Mouse (Mus musculus) neural tube, embryonic 13.5 days (tissue): ENCODE results near the gene Mrgprb4. TPM values are rescaled to one million over a fixed set of nuclear protein-coding genes. Genes with fewer than 3 reads are reported as not detected.

Experiments
- ATAC-seq: fragments of 200-750 bp; cut with Nextera tagmentation; 2 replicates; pipeline ENCODE4 v1.8.0; 2017; ENCODE audit warnings: low read depth, mild to moderate bottlenecking, moderate TSS enrichment, moderate library complexity
- H3K27ac ChIP-seq: fragments of 300-500 bp; sonication (generic); replicated peaks from 2 replicates; pipeline ENCODE4 v1.5.1; 2015; ENCODE audit warnings: moderate library complexity, mild to moderate bottlenecking, inconsistent platforms
- H3K27me3 ChIP-seq: fragments of 300-500 bp; sonication (generic); 2 replicates; pipeline ENCODE4 v1.6.1; 2015; ENCODE audit warnings: mild to moderate bottlenecking, inconsistent platforms
- H3K36me3 ChIP-seq: fragments of 300-500 bp; sonication (generic); 2 replicates; pipeline ENCODE4 v1.6.1; 2015; ENCODE audit warnings: mild to moderate bottlenecking, inconsistent platforms
- H3K4me1 ChIP-seq: fragments of 300-500 bp; sonication (generic); replicated peaks from 2 replicates; pipeline ENCODE4 v1.6.1; 2015; ENCODE audit warnings: inconsistent platforms
- H3K4me2 ChIP-seq: fragments of 300-500 bp; sonication (generic); 2 replicates; pipeline ENCODE4 v1.6.1; 2015; ENCODE audit warnings: inconsistent platforms, mild to moderate bottlenecking, moderate library complexity
- H3K4me3 ChIP-seq: fragments of 300-500 bp; sonication (generic); 2 replicates; pipeline ENCODE4 v1.5.1; 2015; ENCODE audit warnings: mild to moderate bottlenecking, inconsistent platforms
- H3K9ac ChIP-seq: fragments of 300-500 bp; sonication (generic); 2 replicates; pipeline ENCODE4 v1.6.1; 2015; ENCODE audit warnings: moderate library complexity, mild to moderate bottlenecking, inconsistent platforms
- H3K9me3 ChIP-seq: fragments of 300-500 bp; sonication (generic); 2 replicates; pipeline ENCODE4 v1.6.1; 2016; ENCODE audit warnings: inconsistent platforms
- WGBS: fragments of 180-500 bp; shearing (Covaris S2); methylation state at CpG from one replicate; pipeline ENCODE4 v1.1.7; 2015; 5-methylcytosine and 5-hydroxymethylcytosine counted together
- polyA plus RNA-seq: library from polyadenylated mRNA; unstranded; fragments of >200 nt; fragmentation: Nextera tagmentation; extraction: Ambion mirVana; gene quantifications from 2 replicates; pipeline ENCODE4 v1.2.1, GENCODE M21; 2015

Mrgprb4 gene
- not detected in 2 replicates for polyA plus RNA-seq

- no peak for ATAC-seq
- 0 out of 2 replicates have a peak, but pooled peaks cover 21% of the 10 kb centered on the region for H3K9me3 ChIP-seq
- WGBS = 88% methylated on average over 3 of the region's 3 CpGs
- H3K4me1 ChIP-seq = no peaks in the 10 kb centered on the region
- H3K4me2 ChIP-seq = no peak within 1 kb of the TSS
- no peak within 1 kb of the TSS for H3K4me3 ChIP-seq
- H3K9ac ChIP-seq = no peak within 1 kb of the TSS
- no peaks in the 10 kb centered on the region for H3K27me3 ChIP-seq
- no peaks in the 10 kb centered on the region for H3K36me3 ChIP-seq
- no peak within 1 kb of the TSS for H3K27ac ChIP-seq
These were observed at the start of gene Mrgprb4 for GRCm38 (mm10) chr7:48199188-48199587. Mrgprb4 (minus strand) TSS chr7:48199288.

- no peak overlapping the region for H3K9ac ChIP-seq
- H3K4me3 ChIP-seq = no peak overlapping the region
- H3K9me3 ChIP-seq = peaks cover 12% of the 10 kb centered on the region
- H3K4me2 ChIP-seq = no peak overlapping the region
- no peaks in the 10 kb centered on the region for H3K4me1 ChIP-seq
- no peaks in the 10 kb centered on the region for H3K36me3 ChIP-seq
- H3K27me3 ChIP-seq = no peaks in the 10 kb centered on the region
- no peak overlapping the region for H3K27ac ChIP-seq
- ATAC-seq = no peak
These were observed 27.0 kb upstream of the Mrgprb4 start for GRCm38 (mm10) chr7:48226114-48226513.

- no peaks in the 10 kb centered on the region for H3K4me1 ChIP-seq
These were observed 26.0 kb upstream of the Mrgprb4 start for GRCm38 (mm10) chr7:48225065-48225464.

GRCm38 (mm10) chr7:48168919-48169318 lies 30.2 kb downstream of the Mrgprb4 start, which contains the start of gene Mrgprb5:
Mrgprb5 (minus strand) TSS chr7:48169019.
- Histone ChIP-seq H3K4me2 (no peak within 1 kb of the TSS), H3K4me3 (no peak within 1 kb of the TSS), H3K27me3 (no peaks in the 10 kb centered on the region), H3K4me1 (no peaks in the 10 kb centered on the region), H3K9ac (no peak within 1 kb of the TSS), H3K9me3 (no peaks in the 10 kb centered on the region), H3K27ac (no peak within 1 kb of the TSS), H3K36me3 (no peaks in the 10 kb centered on the region)
- ATAC-seq = no peak
- 78% methylated on average over 2 of the region's 2 CpGs for WGBS

More at GRCm38 (mm10) chr7:48225065-48225464, 26.0 kb upstream of the Mrgprb4 start:
- ATAC-seq = no peak
- Histone ChIP-seq H3K9ac (no peak overlapping the region), H3K4me2 (no peak overlapping the region), H3K27me3 (no peaks in the 10 kb centered on the region), H3K9me3 (peaks cover 6% of the 10 kb centered on the region; the same call in 1 of the 2 replicates), H3K4me3 (no peak overlapping the region), H3K27ac (no peak overlapping the region), H3K36me3 (no peaks in the 10 kb centered on the region)
- WGBS = 85% methylated on average over 5 of the region's 5 CpGs

GRCm38 (mm10) chr7:48167471-48167870 lies 31.6 kb downstream of the Mrgprb4 start:
- no peak for ATAC-seq
- H3K36me3 ChIP-seq = no peaks in the 10 kb centered on the region
- WGBS = 88% methylated on average over 2 of the region's 2 CpGs

More at GRCm38 (mm10) chr7:48167471-48167870, 31.6 kb downstream of the Mrgprb4 start:
- Histone ChIP-seq H3K27ac (no peak overlapping the region), H3K4me3 (no peak overlapping the region), H3K4me2 (no peak overlapping the region), H3K9ac (no peak overlapping the region), H3K4me1 (no peaks in the 10 kb centered on the region), H3K9me3 (no peaks in the 10 kb centered on the region), H3K27me3 (no peaks in the 10 kb centered on the region)

Other genes starting within 250 kb of the Mrgprb4 start
- gene Mrgpra4, start 217.2 kb downstream of the Mrgprb4 start, polyA plus RNA-seq = not detected in 2 replicates
- gene Mrgprx1, start 171.7 kb downstream of the Mrgprb4 start, polyA plus RNA-seq = not detected in 2 replicates
- gene Mrgprb5, start 30.3 kb downstream of the Mrgprb4 start, polyA plus RNA-seq = not detected in 2 replicates
- gene Mrgprb8, start 189.2 kb upstream of the Mrgprb4 start, polyA plus RNA-seq = not detected in 2 replicates